Mouse (Mus musculus): ENCODE data around the gene Nr1i2. TPM values are rescaled to one million over a fixed set of nuclear protein-coding genes. Genes with fewer than 3 reads are reported as not detected.

Nr1i2 gene
- total and polyA plus RNA-seq, 2 experiments: 45.8 to 72.3 TPM

DNA sequence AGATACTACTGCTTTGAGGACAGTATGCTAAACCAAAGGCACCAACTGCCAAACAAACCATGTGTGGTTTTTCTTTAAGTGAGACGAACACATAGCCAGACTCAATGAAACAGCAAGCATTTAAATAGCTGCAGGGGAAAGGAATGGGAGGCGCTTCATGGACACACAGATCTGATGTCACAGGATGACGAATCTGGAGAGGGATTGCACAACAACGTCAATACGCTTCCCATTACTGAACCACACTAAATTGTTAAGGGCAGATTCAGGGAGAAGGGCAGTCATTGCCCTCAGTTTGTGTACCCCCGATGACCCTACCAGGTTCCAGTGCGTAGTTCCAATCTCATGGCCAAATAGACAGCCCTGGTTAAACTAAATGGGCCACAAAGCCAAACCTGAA, 8.8 kb downstream of the Nr1i2 start:
- H3K4me1 ChIP-seq (ENCODE audit: control insufficient read depth, insufficient read depth, low read length): peaks cover 44% of the 10 kb centered on the region
- peak; percentile 100 for DNase-seq (ENCODE audit: extremely low read depth, low read depth, low spot score)
- peaks cover 5% of the 10 kb centered on the region; the same call in 1 of the 2 replicates for H3K36me3 ChIP-seq (ENCODE audit: control insufficient read depth, insufficient read depth, low read length)
- WGBS: 25% methylated on average over 7 of the region's 7 CpGs
- no peak for TF ChIP-seq POLR2A (IDR thresholded peaks at IDR 0.05; ENCODE audit: extremely low read depth, insufficient read depth, low read length)
- TF ChIP-seq CTCF (IDR thresholded peaks at IDR 0.05; ENCODE audit: low read depth, low read length): no peak
- peak overlapping the region; percentile 49 for H3K9ac ChIP-seq (ENCODE audit: low read depth, low read length)
- no peaks in the 10 kb centered on the region for H3K27me3 ChIP-seq (ENCODE audit: control insufficient read depth, insufficient read depth, low read length)
- peak overlapping the region; percentile 87 for H3K27ac ChIP-seq (replicated peaks; ENCODE audit: insufficient read depth, low read depth, low read length)
- H3K4me3 ChIP-seq (ENCODE audit: insufficient read depth, low read depth, low read length): no peak overlapping the region
- peaks cover 15% of the 10 kb centered on the region for H3K79me2 ChIP-seq (ENCODE audit: control insufficient read depth, insufficient read depth, low read length)

DNA sequence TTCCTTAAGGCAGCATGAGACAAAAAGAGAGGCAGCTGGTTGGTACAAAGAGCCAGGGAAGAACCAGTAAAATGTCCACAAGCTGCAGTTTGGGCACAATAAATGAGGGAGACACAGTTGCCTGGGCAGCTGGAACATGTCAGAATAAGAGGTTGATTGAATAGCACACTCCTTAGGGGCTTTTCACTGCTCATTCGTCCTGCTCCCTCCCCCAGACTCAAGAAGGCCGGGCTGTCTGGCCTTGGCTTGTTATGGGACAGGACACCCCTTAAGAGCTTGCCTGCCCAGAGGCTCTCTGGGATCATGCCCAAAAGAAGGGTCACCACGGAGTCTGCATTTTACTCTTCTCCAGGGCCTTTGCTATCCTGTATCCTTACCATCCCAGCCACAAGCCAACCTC, 11.3 kb downstream of the Nr1i2 start:
- no peaks in the 10 kb centered on the region for H3K27me3 ChIP-seq (ENCODE audit: control insufficient read depth, insufficient read depth, low read length)
- peak overlapping the region; percentile 18; the same call in 1 of the 2 replicates for H3K9ac ChIP-seq (ENCODE audit: low read depth, low read length)
- 65% methylated on average over 3 of the region's 3 CpGs for WGBS
- TF ChIP-seq POLR2A (IDR thresholded peaks at IDR 0.05; ENCODE audit: extremely low read depth, insufficient read depth, low read length) (no peak), CTCF (IDR thresholded peaks at IDR 0.05; ENCODE audit: low read depth, low read length) (no peak)
- peak overlapping the region; percentile 78 for H3K27ac ChIP-seq (replicated peaks; ENCODE audit: insufficient read depth, low read depth, low read length)
- H3K79me2 ChIP-seq (ENCODE audit: control insufficient read depth, insufficient read depth, low read length): peaks cover 15% of the 10 kb centered on the region
- DNase-seq (ENCODE audit: extremely low read depth, low read depth, low spot score): no peak
- H3K36me3 ChIP-seq (ENCODE audit: control insufficient read depth, insufficient read depth, low read length): peaks cover 5% of the 10 kb centered on the region; the same call in 1 of the 2 replicates
- H3K4me3 ChIP-seq (ENCODE audit: insufficient read depth, low read depth, low read length): no peak overlapping the region
- H3K4me1 ChIP-seq (ENCODE audit: control insufficient read depth, insufficient read depth, low read length): peaks cover 47% of the 10 kb centered on the region

DNA sequence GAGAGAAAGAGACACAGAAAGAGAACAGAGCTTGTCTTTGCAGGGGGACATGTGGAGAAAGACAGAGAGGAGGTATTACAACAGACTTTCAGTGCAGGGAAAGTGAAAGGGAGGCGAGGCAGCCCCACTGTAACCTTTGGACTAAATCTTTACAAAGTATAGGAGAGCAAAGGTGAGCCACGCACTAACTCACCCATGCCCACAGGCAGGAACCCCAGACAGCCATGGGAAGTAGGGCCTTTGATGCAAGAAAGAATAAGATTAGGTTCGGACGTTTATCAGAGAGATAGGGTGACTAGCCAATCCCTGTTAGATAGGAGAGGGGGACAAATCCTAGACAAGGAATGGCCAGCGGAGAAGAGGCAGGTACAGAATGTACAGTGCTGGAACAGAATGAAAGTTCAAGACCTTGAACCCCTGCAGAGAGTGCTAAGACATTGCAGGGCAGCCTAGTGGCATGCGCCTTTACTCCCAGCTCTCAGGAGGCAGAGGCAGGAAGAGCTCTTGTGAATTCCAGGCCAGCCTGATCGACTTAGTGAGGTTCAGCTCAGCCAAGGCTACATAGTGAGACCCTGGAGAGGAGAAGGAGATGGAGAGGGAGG, 12.0 kb downstream of the Nr1i2 start:
- Histone ChIP-seq H3K4me1 (ENCODE audit: control insufficient read depth, insufficient read depth, low read length) (peaks cover 43% of the 10 kb centered on the region), H3K36me3 (ENCODE audit: control insufficient read depth, insufficient read depth, low read length) (peaks cover 5% of the 10 kb centered on the region; the same call in 1 of the 2 replicates), H3K79me2 (ENCODE audit: control insufficient read depth, insufficient read depth, low read length) (peaks cover 17% of the 10 kb centered on the region), H3K9ac (ENCODE audit: low read depth, low read length) (peak overlapping the region; percentile 53), H3K27me3 (ENCODE audit: control insufficient read depth, insufficient read depth, low read length) (no peaks in the 10 kb centered on the region), H3K27ac (replicated peaks; ENCODE audit: insufficient read depth, low read depth, low read length) (peak overlapping the region; percentile 78), H3K4me3 (ENCODE audit: insufficient read depth, low read depth, low read length) (no peak overlapping the region)
- peak; percentile 84 for DNase-seq (ENCODE audit: extremely low read depth, low read depth, low spot score)
- 31% methylated on average over 7 of the region's 7 CpGs for WGBS
- TF ChIP-seq CTCF (IDR thresholded peaks at IDR 0.05; ENCODE audit: low read depth, low read length) (no peak), POLR2A (IDR thresholded peaks at IDR 0.05; ENCODE audit: extremely low read depth, insufficient read depth, low read length) (no peak)

DNA sequence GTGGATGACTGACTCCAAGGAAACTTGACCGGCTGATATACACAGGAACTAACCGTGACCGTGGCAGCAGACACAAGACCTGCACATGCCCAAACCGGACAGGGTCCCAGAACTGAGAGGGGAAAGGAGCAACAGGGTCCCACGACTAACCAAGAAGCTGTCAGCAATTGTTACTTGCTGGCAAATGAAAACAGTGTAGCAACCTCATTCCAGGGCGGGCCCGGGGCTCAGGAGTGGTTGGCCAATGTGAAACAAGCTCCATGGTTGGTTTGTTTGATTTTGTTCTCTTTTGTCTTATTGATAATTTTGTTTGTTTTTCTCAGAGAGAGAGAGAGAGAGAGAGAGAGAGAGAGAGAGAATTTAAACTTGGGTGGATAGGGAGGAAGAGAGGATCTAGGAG, 13.7 kb downstream of the Nr1i2 start:
- Histone ChIP-seq H3K27me3 (ENCODE audit: control insufficient read depth, insufficient read depth, low read length) (no peaks in the 10 kb centered on the region), H3K4me3 (ENCODE audit: insufficient read depth, low read depth, low read length) (no peak overlapping the region), H3K79me2 (ENCODE audit: control insufficient read depth, insufficient read depth, low read length) (peaks cover 28% of the 10 kb centered on the region), H3K4me1 (ENCODE audit: control insufficient read depth, insufficient read depth, low read length) (peaks cover 42% of the 10 kb centered on the region), H3K9ac (ENCODE audit: low read depth, low read length) (peak overlapping the region; percentile 45; the same call in 1 of the 2 replicates), H3K27ac (replicated peaks; ENCODE audit: insufficient read depth, low read depth, low read length) (peak overlapping the region; percentile 99), H3K36me3 (ENCODE audit: control insufficient read depth, insufficient read depth, low read length) (peaks cover 5% of the 10 kb centered on the region; the same call in 1 of the 2 replicates)
- WGBS: 35% methylated on average over 7 of the region's 7 CpGs
- DNase-seq (ENCODE audit: extremely low read depth, low read depth, low spot score): peak; percentile 81
- TF ChIP-seq POLR2A (IDR thresholded peaks at IDR 0.05; ENCODE audit: extremely low read depth, insufficient read depth, low read length) (no peak), CTCF (IDR thresholded peaks at IDR 0.05; ENCODE audit: low read depth, low read length) (no peak)

DNA sequence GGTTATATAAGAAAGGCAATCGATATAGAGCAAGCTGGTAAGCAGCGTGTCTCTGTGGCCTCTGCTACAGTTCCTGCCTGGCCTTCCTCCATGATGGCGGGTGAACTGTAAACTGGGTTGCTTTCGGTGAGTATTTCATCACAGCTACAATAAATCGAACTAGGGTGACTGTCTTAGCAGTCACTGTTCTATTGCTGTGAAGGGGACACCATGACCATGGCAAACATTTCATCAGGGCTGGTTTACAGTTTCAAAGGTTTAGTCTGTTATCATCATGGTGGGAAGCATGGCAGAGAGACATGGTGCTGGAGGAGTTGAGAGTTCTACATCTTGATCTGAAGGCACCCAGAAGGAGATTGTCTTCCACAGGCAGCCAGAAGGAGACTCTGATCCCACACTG, 14.8 kb downstream of the Nr1i2 start:
- no peak overlapping the region for H3K4me3 ChIP-seq (ENCODE audit: insufficient read depth, low read depth, low read length)
- no peak for TF ChIP-seq CTCF (IDR thresholded peaks at IDR 0.05; ENCODE audit: low read depth, low read length)
- no peak for TF ChIP-seq POLR2A (IDR thresholded peaks at IDR 0.05; ENCODE audit: extremely low read depth, insufficient read depth, low read length)
- H3K27me3 ChIP-seq (ENCODE audit: control insufficient read depth, insufficient read depth, low read length): no peaks in the 10 kb centered on the region
- H3K4me1 ChIP-seq (ENCODE audit: control insufficient read depth, insufficient read depth, low read length): peaks cover 33% of the 10 kb centered on the region
- 25% methylated on average over 5 of the region's 5 CpGs for WGBS
- H3K36me3 ChIP-seq (ENCODE audit: control insufficient read depth, insufficient read depth, low read length): peaks cover 2% of the 10 kb centered on the region; the same call in 1 of the 2 replicates
- peaks cover 24% of the 10 kb centered on the region; the same call in 1 of the 2 replicates for H3K79me2 ChIP-seq (ENCODE audit: control insufficient read depth, insufficient read depth, low read length)
- H3K9ac ChIP-seq (ENCODE audit: low read depth, low read length): peak overlapping the region; percentile 44; the same call in 1 of the 2 replicates
- H3K27ac ChIP-seq (replicated peaks; ENCODE audit: insufficient read depth, low read depth, low read length): peak overlapping the region; percentile 99
- peak; percentile 97 for DNase-seq (ENCODE audit: extremely low read depth, low read depth, low spot score)

DNA sequence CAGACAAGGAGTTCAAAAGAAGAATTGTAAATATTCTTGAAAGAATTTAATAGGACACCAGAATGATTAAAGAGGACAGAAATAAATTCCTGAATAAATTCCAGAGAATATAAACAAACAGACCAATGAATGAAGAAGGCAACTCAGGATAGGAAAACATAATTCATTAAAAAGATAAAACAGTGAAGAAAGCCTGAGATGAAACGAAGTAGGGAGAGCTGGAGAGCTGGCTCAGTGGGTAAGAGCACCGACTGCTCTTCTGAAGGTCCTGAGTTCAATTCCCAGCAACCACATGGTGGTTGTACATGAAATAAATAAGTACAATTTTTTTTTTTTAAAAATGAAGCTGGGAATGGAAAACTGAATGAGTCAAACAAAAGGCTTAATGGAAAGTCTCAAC, 19.9 kb downstream of the Nr1i2 start:
- no peak for DNase-seq (ENCODE audit: extremely low read depth, low read depth, low spot score)
- H3K36me3 ChIP-seq (ENCODE audit: control insufficient read depth, insufficient read depth, low read length): no peaks in the 10 kb centered on the region
- H3K4me1 ChIP-seq (ENCODE audit: control insufficient read depth, insufficient read depth, low read length): peaks cover 10% of the 10 kb centered on the region
- peaks cover 36% of the 10 kb centered on the region; the same call in 1 of the 2 replicates for H3K79me2 ChIP-seq (ENCODE audit: control insufficient read depth, insufficient read depth, low read length)
- 77% methylated on average over 2 of the region's 2 CpGs for WGBS
- H3K9ac ChIP-seq (ENCODE audit: low read depth, low read length): no peak overlapping the region
- no peaks in the 10 kb centered on the region for H3K27me3 ChIP-seq (ENCODE audit: control insufficient read depth, insufficient read depth, low read length)
- no peak overlapping the region for H3K27ac ChIP-seq (replicated peaks; ENCODE audit: insufficient read depth, low read depth, low read length)
- no peak for TF ChIP-seq CTCF (IDR thresholded peaks at IDR 0.05; ENCODE audit: low read depth, low read length)
- TF ChIP-seq POLR2A (IDR thresholded peaks at IDR 0.05; ENCODE audit: extremely low read depth, insufficient read depth, low read length): no peak
- no peak overlapping the region for H3K4me3 ChIP-seq (ENCODE audit: insufficient read depth, low read depth, low read length)

All from liver, adult 2 months (tissue).